Mouse (Mus musculus): ENCODE data around the gene Phex.

DNA sequence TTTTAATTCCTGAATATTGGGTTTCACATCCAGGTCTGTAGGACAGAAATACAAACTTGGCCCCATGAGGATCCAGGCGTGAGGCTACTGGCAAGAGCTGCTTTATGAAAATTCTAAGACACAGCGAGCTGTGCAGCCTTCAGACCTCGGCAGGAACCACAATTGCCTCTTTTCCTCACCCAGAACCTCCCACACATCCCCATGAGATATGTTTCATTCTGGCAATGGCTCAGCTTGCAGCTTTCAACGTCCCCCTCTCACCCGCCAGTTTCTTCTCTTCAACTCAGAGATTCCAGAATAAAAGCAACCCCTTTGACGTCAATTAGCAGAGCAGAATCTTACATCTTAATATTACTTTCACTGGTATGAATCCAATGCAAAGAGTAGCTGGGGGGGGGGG, 25.0 kb downstream of the Phex start:
- TF ChIP-seq CTCF (IDR thresholded peaks at IDR 0.05; ENCODE audit: low read depth) (no peak), EP300 (IDR thresholded peaks at IDR 0.05; ENCODE audit: low read depth) (no peak)
